Mouse (Mus musculus): ENCODE data around the gene Ptpn12. TPM values are rescaled to one million over a fixed set of nuclear protein-coding genes. Genes with fewer than 3 reads are reported as not detected.
A peak's percentile ranks its signal among the peaks of the same experiment; 100 is the strongest.

Gene Ptpn12
- polyA plus RNA-seq, 1 experiment from 2014 or later: 30.0 TPM

DNA sequence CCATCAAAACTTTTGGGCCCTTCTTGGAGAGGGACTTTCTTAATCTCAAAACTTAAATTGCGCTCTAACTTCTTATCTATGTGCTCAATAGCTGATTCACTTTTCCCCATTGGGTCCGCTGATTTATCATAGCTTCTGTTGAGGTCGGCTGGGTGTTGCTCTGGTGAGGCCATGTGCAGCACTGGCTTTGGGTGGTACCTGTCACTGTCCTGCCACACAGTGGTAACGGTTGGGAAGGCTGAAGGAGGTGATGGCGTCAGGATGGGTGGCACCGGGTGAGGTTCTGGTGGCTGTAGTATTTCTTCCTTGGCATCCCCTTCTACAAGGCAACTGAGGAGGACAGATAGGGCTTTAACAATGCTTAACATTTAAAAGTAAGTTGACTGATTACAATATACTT, 57.3 kb downstream of the Ptpn12 start:
- no peak overlapping the region for H3K4me2 ChIP-seq (ENCODE audit: low read depth, low read length)
- no peaks in the 10 kb centered on the region for H3K27me3 ChIP-seq (replicated peaks; ENCODE audit: control insufficient read depth, insufficient read depth, low read length)
- no peak overlapping the region for H3K9ac ChIP-seq (ENCODE audit: low read depth, low read length)
- DNase-seq (ENCODE audit: low spot score): no peak
- WGBS: 87% methylated on average over 6 of the region's 6 CpGs
- H3K36me3 ChIP-seq (ENCODE audit: control insufficient read depth, insufficient read depth, low read length): peaks cover 95% of the 10 kb centered on the region
- H3K4me3 ChIP-seq (ENCODE audit: low read depth, low read length): no peak overlapping the region
- no peaks in the 10 kb centered on the region for H3K4me1 ChIP-seq (ENCODE audit: control insufficient read depth, insufficient read depth, low read length)
- no peak overlapping the region for H3K27ac ChIP-seq (replicated peaks; ENCODE audit: low read depth, low read length)
- peaks cover 8% of the 10 kb centered on the region; the same call in 1 of the 2 replicates for H3K9me3 ChIP-seq (ENCODE audit: control insufficient read depth, low read length)
- ATAC-seq (ENCODE audit: low read depth): no peak

DNA sequence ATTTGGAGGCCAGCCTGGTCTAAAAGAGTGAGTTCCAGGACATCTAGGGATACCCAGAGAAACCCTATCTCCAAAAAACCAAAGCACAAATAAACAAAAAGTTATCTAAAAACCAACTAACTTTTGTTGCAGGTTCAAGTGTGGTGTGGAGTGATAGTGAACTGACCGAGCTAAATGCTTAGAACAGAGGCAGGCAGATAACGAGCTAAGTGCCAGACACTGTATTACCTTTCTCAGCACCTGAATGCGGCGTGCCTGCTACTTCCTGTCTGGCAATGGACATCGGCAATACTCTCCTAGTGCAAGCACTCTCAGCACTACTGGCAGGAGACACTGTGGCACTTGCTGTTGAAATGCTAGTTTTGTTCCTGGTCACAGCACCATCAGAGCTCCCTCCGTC, 58.2 kb downstream of the Ptpn12 start:
- H3K9me3 ChIP-seq (ENCODE audit: control insufficient read depth, low read length): peaks cover 8% of the 10 kb centered on the region; the same call in 1 of the 2 replicates
- WGBS: 92% methylated on average over 6 of the region's 6 CpGs
- no peak overlapping the region for H3K4me3 ChIP-seq (ENCODE audit: low read depth, low read length)
- no peak overlapping the region for H3K27ac ChIP-seq (replicated peaks; ENCODE audit: low read depth, low read length)
- peaks cover 91% of the 10 kb centered on the region for H3K36me3 ChIP-seq (ENCODE audit: control insufficient read depth, insufficient read depth, low read length)
- no peak for DNase-seq (ENCODE audit: low spot score)
- ATAC-seq (ENCODE audit: low read depth): no peak
- no peaks in the 10 kb centered on the region for H3K27me3 ChIP-seq (replicated peaks; ENCODE audit: control insufficient read depth, insufficient read depth, low read length)
- H3K4me1 ChIP-seq (ENCODE audit: control insufficient read depth, insufficient read depth, low read length): no peaks in the 10 kb centered on the region
- H3K4me2 ChIP-seq (ENCODE audit: low read depth, low read length): no peak overlapping the region
- no peak overlapping the region for H3K9ac ChIP-seq (ENCODE audit: low read depth, low read length)

DNA sequence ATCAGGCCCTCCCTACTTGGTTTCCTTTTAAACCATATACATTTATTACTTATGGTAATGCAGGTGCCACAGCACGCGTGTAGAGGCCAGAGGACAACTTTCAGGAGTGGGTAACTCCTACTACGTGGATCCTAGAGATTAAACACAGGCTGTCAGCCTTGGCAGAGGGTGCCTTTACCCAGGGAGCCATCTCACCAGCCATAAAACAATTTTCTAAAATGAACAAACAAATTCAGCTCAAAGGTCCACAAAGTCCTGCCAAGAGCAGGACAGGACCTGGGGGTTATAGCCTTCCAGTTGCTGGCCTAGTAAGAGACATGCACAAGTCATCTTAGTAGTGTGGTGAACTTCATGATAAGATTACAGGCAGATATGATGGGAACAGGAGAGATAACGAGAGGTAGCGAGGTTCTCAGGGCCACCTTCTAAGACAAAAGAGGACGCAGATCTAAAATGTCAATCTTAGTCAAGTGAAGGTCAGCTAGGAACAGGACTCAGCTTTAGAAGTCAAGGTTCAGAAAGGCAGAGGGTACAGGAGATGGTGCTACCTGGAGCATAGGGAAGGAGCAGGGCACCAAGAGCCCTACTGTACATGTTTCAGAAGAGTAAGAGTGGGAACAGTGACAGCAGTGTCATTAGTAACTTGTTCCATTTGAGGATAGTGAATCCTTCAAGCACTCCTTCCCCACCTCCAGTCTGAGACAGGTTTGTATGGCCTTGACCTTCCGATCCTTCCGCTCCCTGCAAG, 65.5 kb downstream of the Ptpn12 start:
- H3K9ac ChIP-seq (ENCODE audit: low read depth, low read length): no peak overlapping the region
- no peak overlapping the region for H3K4me2 ChIP-seq (ENCODE audit: low read depth, low read length)
- DNase-seq (ENCODE audit: low spot score): no peak
- H3K36me3 ChIP-seq (ENCODE audit: control insufficient read depth, insufficient read depth, low read length): peaks cover 82% of the 10 kb centered on the region
- ATAC-seq (ENCODE audit: low read depth): no peak
- no peak overlapping the region for H3K4me3 ChIP-seq (ENCODE audit: low read depth, low read length)
- no peaks in the 10 kb centered on the region for H3K4me1 ChIP-seq (ENCODE audit: control insufficient read depth, insufficient read depth, low read length)
- no peaks in the 10 kb centered on the region for H3K27me3 ChIP-seq (replicated peaks; ENCODE audit: control insufficient read depth, insufficient read depth, low read length)
- WGBS: 94% methylated on average over 8 of the region's 8 CpGs
- no peaks in the 10 kb centered on the region for H3K9me3 ChIP-seq (ENCODE audit: control insufficient read depth, low read length)
- H3K27ac ChIP-seq (replicated peaks; ENCODE audit: low read depth, low read length): no peak overlapping the region

DNA sequence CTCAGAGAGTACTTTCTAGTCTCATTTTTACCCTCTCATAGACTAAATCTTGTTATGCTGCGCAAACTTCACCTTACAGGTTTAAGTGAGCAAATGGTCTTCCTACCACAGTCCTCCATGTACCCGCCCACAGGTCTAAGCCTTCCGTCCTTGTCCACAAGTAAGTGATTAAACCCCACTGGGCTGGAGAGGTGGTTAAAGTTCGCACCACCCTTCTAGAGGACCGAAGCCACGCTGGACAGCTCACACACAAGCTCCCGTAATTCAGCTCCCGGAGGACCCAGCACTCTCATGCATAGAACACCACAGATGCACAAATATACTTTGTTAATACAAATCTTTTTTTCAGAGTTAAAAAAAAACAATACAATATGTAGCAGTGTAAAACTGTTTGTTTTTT, 69.4 kb downstream of the Ptpn12 start:
- Histone ChIP-seq H3K4me2 (ENCODE audit: low read depth, low read length) (no peak overlapping the region), H3K4me3 (ENCODE audit: low read depth, low read length) (no peak overlapping the region), H3K9ac (ENCODE audit: low read depth, low read length) (no peak overlapping the region), H3K9me3 (ENCODE audit: control insufficient read depth, low read length) (no peaks in the 10 kb centered on the region), H3K4me1 (ENCODE audit: control insufficient read depth, insufficient read depth, low read length) (no peaks in the 10 kb centered on the region), H3K36me3 (ENCODE audit: control insufficient read depth, insufficient read depth, low read length) (peaks cover 62% of the 10 kb centered on the region), H3K27me3 (replicated peaks; ENCODE audit: control insufficient read depth, insufficient read depth, low read length) (no peaks in the 10 kb centered on the region), H3K27ac (replicated peaks; ENCODE audit: low read depth, low read length) (no peak overlapping the region)
- no peak for ATAC-seq (ENCODE audit: low read depth)
- WGBS: 95% methylated on average over 8 of the region's 8 CpGs
- no peak for DNase-seq (ENCODE audit: low spot score)

DNA sequence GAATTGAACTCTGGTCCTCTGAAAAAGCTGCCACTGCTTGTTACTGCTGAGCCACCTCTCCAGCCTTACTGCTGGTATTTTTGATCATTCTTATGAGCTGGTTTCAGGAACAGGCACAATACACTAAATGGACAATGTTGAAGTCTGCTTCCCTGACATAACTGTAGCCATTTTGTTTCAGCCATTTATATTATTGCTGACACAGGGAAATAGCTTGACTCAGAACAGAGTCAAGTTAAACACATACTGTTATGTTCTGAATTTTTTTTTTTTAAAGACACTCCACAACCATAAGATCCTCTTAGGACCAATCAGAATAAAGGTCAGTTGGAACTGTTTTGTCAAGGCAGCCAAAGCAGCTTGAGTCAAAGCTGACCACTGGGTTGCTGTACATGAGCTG, 72.2 kb downstream of the Ptpn12 start:
- ATAC-seq (ENCODE audit: low read depth) (no peak), DNase-seq (ENCODE audit: low spot score) (no peak)
- no peak overlapping the region for H3K4me3 ChIP-seq (ENCODE audit: low read depth, low read length)
- no peak overlapping the region for H3K9ac ChIP-seq (ENCODE audit: low read depth, low read length)
- H3K27me3 ChIP-seq (replicated peaks; ENCODE audit: control insufficient read depth, insufficient read depth, low read length): no peaks in the 10 kb centered on the region
- no peaks in the 10 kb centered on the region for H3K9me3 ChIP-seq (ENCODE audit: control insufficient read depth, low read length)
- no peak overlapping the region for H3K27ac ChIP-seq (replicated peaks; ENCODE audit: low read depth, low read length)
- H3K4me1 ChIP-seq (ENCODE audit: control insufficient read depth, insufficient read depth, low read length): no peaks in the 10 kb centered on the region
- H3K36me3 ChIP-seq (ENCODE audit: control insufficient read depth, insufficient read depth, low read length): peaks cover 35% of the 10 kb centered on the region
- H3K4me2 ChIP-seq (ENCODE audit: low read depth, low read length): no peak overlapping the region

DNA sequence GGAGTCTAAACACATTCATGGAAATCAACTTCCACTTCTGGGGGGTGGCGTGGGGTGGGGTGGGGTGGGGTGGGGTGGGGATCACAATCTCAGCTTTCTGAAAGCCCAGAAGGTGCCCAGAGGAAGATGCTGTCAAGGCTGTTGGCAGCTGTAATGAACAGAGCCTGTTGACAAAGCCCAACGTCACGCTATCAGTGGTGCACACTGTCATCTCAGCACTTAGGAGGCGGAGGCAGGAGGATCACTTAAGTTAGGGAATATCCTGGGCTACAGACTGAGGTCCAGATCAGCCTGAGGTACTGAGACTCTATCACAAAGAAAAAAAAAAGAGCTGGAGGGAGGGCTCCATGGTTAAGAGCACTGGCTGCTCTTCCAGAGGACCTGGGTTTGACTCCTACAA, 81.0 kb downstream of the Ptpn12 start:
- ATAC-seq (ENCODE audit: low read depth): no peak

DNA sequence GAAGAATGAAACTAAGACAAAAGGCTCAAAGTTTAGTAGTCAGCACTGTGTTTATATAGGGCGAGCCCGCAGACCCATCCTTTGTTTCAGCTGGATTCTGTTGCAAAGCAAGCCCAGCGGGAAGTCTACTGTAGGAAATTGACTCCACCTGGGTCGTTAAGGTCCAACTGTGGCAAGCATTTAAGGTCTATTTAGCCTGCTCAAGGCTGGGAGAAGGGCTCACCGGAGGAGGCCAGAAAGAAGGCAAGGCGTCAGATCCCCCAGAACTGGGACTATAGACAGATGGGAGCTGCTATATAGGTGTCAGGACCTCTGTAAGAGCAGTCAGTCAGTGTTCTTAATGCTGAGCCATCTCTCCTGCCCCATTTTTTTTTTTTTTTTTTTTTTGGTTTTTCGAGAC, 81.7 kb downstream of the Ptpn12 start:
- H3K4me1 ChIP-seq (ENCODE audit: control insufficient read depth, insufficient read depth, low read length): no peaks in the 10 kb centered on the region
- DNase-seq (ENCODE audit: low spot score): peak; percentile 14
- no peak overlapping the region for H3K4me3 ChIP-seq (ENCODE audit: low read depth, low read length)
- no peak overlapping the region for H3K27ac ChIP-seq (replicated peaks; ENCODE audit: low read depth, low read length)
- H3K4me2 ChIP-seq (ENCODE audit: low read depth, low read length): no peak overlapping the region
- 16% methylated on average over 6 of the region's 7 CpGs for WGBS
- ATAC-seq (ENCODE audit: low read depth): no peak
- H3K36me3 ChIP-seq (ENCODE audit: control insufficient read depth, insufficient read depth, low read length): no peaks in the 10 kb centered on the region
- no peaks in the 10 kb centered on the region for H3K9me3 ChIP-seq (ENCODE audit: control insufficient read depth, low read length)
- no peak overlapping the region for H3K9ac ChIP-seq (ENCODE audit: low read depth, low read length)
- no peaks in the 10 kb centered on the region for H3K27me3 ChIP-seq (replicated peaks; ENCODE audit: control insufficient read depth, insufficient read depth, low read length)

More for the DNA sequence above, 81.0 kb downstream of the Ptpn12 start:
- Histone ChIP-seq H3K36me3 (ENCODE audit: control insufficient read depth, insufficient read depth, low read length) (no peaks in the 10 kb centered on the region), H3K27ac (replicated peaks; ENCODE audit: low read depth, low read length) (no peak overlapping the region), H3K9ac (ENCODE audit: low read depth, low read length) (no peak overlapping the region), H3K4me2 (ENCODE audit: low read depth, low read length) (no peak overlapping the region), H3K9me3 (ENCODE audit: control insufficient read depth, low read length) (no peaks in the 10 kb centered on the region), H3K4me1 (ENCODE audit: control insufficient read depth, insufficient read depth, low read length) (no peaks in the 10 kb centered on the region), H3K4me3 (ENCODE audit: low read depth, low read length) (no peak overlapping the region), H3K27me3 (replicated peaks; ENCODE audit: control insufficient read depth, insufficient read depth, low read length) (no peaks in the 10 kb centered on the region)
- DNase-seq (ENCODE audit: low spot score): no peak
- 83% methylated on average over 4 of the region's 4 CpGs for WGBS

DNA sequence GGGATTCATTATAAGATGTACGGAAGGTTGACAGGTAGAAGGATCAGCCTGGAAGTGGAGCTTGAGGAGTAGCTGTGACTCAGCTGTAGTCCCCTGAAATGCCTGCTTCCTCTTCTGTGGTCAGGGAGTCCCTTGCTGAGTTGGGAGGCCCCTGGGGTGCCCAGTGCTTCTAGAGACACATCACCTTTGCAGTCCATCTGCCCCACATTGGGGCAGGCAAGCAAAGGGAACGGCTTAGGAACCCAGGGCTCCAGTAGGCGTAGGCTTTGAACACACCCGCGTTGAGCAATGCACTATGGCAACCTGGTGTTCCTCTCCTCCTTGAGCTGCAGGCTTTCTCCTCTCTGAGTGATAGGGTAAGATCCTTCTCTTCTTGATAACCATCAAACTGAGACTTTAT, 82.6 kb downstream of the Ptpn12 start:
- Histone ChIP-seq H3K27ac (replicated peaks; ENCODE audit: low read depth, low read length) (no peak overlapping the region), H3K4me1 (ENCODE audit: control insufficient read depth, insufficient read depth, low read length) (no peaks in the 10 kb centered on the region), H3K9me3 (ENCODE audit: control insufficient read depth, low read length) (no peaks in the 10 kb centered on the region), H3K27me3 (replicated peaks; ENCODE audit: control insufficient read depth, insufficient read depth, low read length) (no peaks in the 10 kb centered on the region), H3K9ac (ENCODE audit: low read depth, low read length) (no peak overlapping the region), H3K4me3 (ENCODE audit: low read depth, low read length) (no peak overlapping the region), H3K4me2 (ENCODE audit: low read depth, low read length) (no peak overlapping the region), H3K36me3 (ENCODE audit: control insufficient read depth, insufficient read depth, low read length) (no peaks in the 10 kb centered on the region)
- no peak for ATAC-seq (ENCODE audit: low read depth)
- DNase-seq (ENCODE audit: low spot score): no peak
- 52% methylated on average over 5 of the region's 5 CpGs for WGBS

DNA sequence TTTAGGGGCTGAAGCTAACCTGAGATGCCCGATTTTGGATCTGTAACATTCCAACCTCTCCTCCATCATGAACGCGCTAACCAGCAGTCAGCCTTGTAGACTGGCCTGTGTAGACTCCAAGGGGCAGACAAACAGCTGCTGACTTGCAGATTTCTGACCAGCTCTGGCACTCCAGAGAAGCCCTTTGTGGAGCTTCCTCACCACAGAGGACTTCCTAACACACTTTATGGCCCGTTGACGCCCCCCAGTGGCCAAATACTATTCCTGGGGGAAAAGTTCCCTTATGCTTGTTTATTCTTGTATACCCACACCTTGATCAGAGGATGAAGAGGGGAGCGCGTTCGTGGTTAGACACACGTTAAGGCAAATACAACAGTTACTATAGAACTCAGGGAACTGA, 86.7 kb downstream of the Ptpn12 start:
- H3K27ac ChIP-seq (replicated peaks; ENCODE audit: low read depth, low read length): no peak overlapping the region

More for the DNA sequence above, 86.7 kb downstream of the Ptpn12 start:
- no peaks in the 10 kb centered on the region for H3K36me3 ChIP-seq (ENCODE audit: control insufficient read depth, insufficient read depth, low read length)
- H3K9me3 ChIP-seq (ENCODE audit: control insufficient read depth, low read length): no peaks in the 10 kb centered on the region
- no peak overlapping the region for H3K9ac ChIP-seq (ENCODE audit: low read depth, low read length)
- H3K4me2 ChIP-seq (ENCODE audit: low read depth, low read length): no peak overlapping the region
- WGBS: 53% methylated on average over 9 of the region's 9 CpGs
- DNase-seq (ENCODE audit: low spot score) (peak; percentile 17), ATAC-seq (ENCODE audit: low read depth) (no peak)
- no peak overlapping the region for H3K4me3 ChIP-seq (ENCODE audit: low read depth, low read length)
- no peaks in the 10 kb centered on the region for H3K4me1 ChIP-seq (ENCODE audit: control insufficient read depth, insufficient read depth, low read length)
- H3K27me3 ChIP-seq (replicated peaks; ENCODE audit: control insufficient read depth, insufficient read depth, low read length): no peaks in the 10 kb centered on the region

Data from embryonic facial prominence, embryonic 14.5 days (tissue).